Mouse (Mus musculus) lung, adult 2 months (tissue): ENCODE measurements at regions not wholly inside any gene's neighbourhood (a gene's known extent, or its start where the extent isn't known, plus 50 kb on each side); places are given as distances from the start of the nearest gene placed in this dataset.

Source experiments
- CTCF ChIP-seq: fragments of 200-500 bp; IDR thresholded peaks from 2 replicates; pipeline ENCODE4 v1.5.1; 2011; ENCODE audit warnings: mild to moderate bottlenecking, low read length, control low read depth; ENCODE audit not compliant: insufficient read depth
- POLR2A ChIP-seq: fragments of 200-500 bp; IDR thresholded peaks from 2 replicates; pipeline ENCODE4 v1.6.1; 2011; ENCODE audit warnings: low read depth, mild to moderate bottlenecking, control low read depth, low read length, borderline replicate concordance; ENCODE audit errors: extremely low read depth

GRCm38 (mm10) chr3:21272219-21272618 is 804.2 kb upstream of the Tbl1xr1 start:
- TF ChIP-seq POLR2A (no peak), CTCF (no peak)
